Mouse (Mus musculus) midbrain, postnatal 0 days (tissue): Measurements from ENCODE around the gene Gm49673. TPM values are rescaled to one million over a fixed set of nuclear protein-coding genes. Genes with fewer than 3 reads are reported as not detected.
"Not testable (repeated sequence)": the region's sequence is repeated elsewhere in the genome, so short reads cannot be mapped to it uniquely, and the experiment has no call there.

Experiments
- ATAC-seq: fragments of 200-750 bp; cut with Nextera tagmentation; 2 replicates; pipeline ENCODE4 v1.8.0; 2017; ENCODE audit warnings: moderate number of reproducible peaks, mild to moderate bottlenecking, moderate TSS enrichment, moderate library complexity; ENCODE audit not compliant: low FRiP score
- DNase-seq: peaks from one replicate; pipeline ENCODE4 v3.0.0-alpha.2; 2015; ENCODE audit warnings: low spot score
- H3K27ac ChIP-seq: fragments of 300-500 bp; sonication (generic); 2 replicates; pipeline ENCODE4 v1.5.1; 2014; ENCODE audit warnings: low read depth, mild to moderate bottlenecking, low read length, mixed read lengths
- H3K27me3 ChIP-seq: fragments of 300-500 bp; sonication (generic); 2 replicates; pipeline ENCODE4 v1.6.1; 2014; ENCODE audit warnings: low read length, control low read depth, mixed read lengths; ENCODE audit not compliant: insufficient read depth
- H3K36me3 ChIP-seq: fragments of 300-500 bp; sonication (generic); 2 replicates; pipeline ENCODE4 v1.6.1; 2014; ENCODE audit warnings: low read length, control low read depth, mixed read lengths; ENCODE audit not compliant: insufficient read depth
- H3K4me1 ChIP-seq: fragments of 300-500 bp; sonication (generic); 2 replicates; pipeline ENCODE4 v1.6.1; 2014; ENCODE audit warnings: mild to moderate bottlenecking, control low read depth, antibody characterized with exemption, low read length, mixed read lengths; ENCODE audit not compliant: insufficient read depth
- H3K4me2 ChIP-seq: fragments of 300-500 bp; sonication (generic); 2 replicates; pipeline ENCODE4 v1.6.1; 2014; ENCODE audit warnings: low read depth, mild to moderate bottlenecking, low read length, mixed read lengths; ENCODE audit not compliant: poor library complexity, severe bottlenecking
- H3K4me3 ChIP-seq: fragments of 300-500 bp; sonication (generic); 2 replicates; pipeline ENCODE4 v1.5.1; 2014; ENCODE audit warnings: low read depth, mild to moderate bottlenecking, low read length, moderate library complexity
- H3K9ac ChIP-seq: fragments of 300-500 bp; sonication (generic); replicated peaks from 2 replicates; pipeline ENCODE4 v1.6.1; 2014; ENCODE audit warnings: mild to moderate bottlenecking, low read length, moderate library complexity, mixed read lengths; ENCODE audit not compliant: poor library complexity, severe bottlenecking
- H3K9me3 ChIP-seq: fragments of 300-500 bp; sonication (generic); 2 replicates; pipeline ENCODE4 v1.6.1; 2016; ENCODE audit warnings: low read length, control low read depth
- CTCF ChIP-seq: IDR thresholded peaks from 2 replicates; pipeline ENCODE4 v1.5.1; 2016; ENCODE audit warnings: antibody characterized with exemption, mild to moderate bottlenecking
- WGBS: fragments of 180-500 bp; shearing (Covaris S2); extraction: QIAGEN DNeasy Blood & Tissue Kit; methylation state at CpG from one replicate; pipeline ENCODE4 v1.1.7; 2014; 5-methylcytosine and 5-hydroxymethylcytosine counted together
- polyA plus RNA-seq: library from polyadenylated mRNA; unstranded; fragments of >200 nt; fragmentation: Nextera tagmentation; extraction: Ambion mirVana; gene quantifications from 2 replicates; pipeline ENCODE4 v1.2.1, GENCODE M21; 2015
- total RNA-seq: library from RNA; depleted of rRNA; stranded (reverse); fragments of >200 nt; gene quantifications from 2 replicates; pipeline ENCODE4 v1.2.3, GENCODE M21; 2014; rRNA removed

Gm49673 gene
- total and polyA plus RNA-seq, 2 experiments from 2014 or later = 0.48 to 5.8 TPM

DNA sequence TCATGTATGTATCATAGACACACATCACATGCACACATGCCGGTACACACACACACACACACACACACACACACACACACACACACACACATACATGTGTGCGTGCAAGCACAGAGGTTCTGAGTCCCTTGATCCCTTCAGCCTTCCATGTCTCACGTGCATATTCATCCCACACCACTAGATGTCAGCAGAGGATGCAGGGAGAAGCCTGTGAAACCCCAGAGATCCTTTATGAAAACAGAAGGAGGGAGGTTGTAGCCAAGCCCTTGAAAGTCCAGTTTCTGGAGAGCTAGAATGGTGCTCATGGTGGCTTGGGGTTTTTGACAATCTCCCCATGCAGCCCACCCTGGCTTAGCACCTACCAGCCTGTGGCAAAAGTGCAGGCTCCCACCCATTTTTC, 96.3 kb downstream of the Gm49673 start:
- not testable (repeated sequence) for H3K4me3 ChIP-seq, H3K4me2 ChIP-seq, H3K36me3 ChIP-seq, H3K27me3 ChIP-seq, H3K9ac ChIP-seq, H3K27ac ChIP-seq, H3K4me1 ChIP-seq, H3K9me3 ChIP-seq
- peak; percentile 71 for TF ChIP-seq CTCF
- peak; percentile 47; the same call in 1 of the 2 replicates for ATAC-seq
- DNase-seq = peak; percentile 49
- WGBS = 16% methylated on average over 3 of the region's 3 CpGs

DNA sequence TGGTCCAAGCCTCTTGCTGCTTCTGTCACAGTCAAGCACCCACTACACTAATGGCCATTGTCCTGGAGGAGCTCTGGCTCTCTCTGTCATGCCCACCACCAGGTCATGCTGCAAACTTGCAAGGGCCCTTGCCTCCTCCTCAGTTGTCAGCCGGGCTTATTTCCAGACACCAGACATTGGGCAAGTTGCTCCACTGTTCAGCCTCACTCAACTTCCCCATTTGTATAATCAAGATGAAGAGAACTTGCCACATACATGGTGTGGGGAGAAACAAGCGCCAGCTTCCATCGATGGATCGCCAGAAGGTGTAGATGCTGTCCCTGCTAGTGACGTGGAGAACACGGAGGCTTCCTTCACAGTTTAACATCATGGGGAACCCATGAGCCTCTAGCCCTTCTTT, 97.4 kb downstream of the Gm49673 start:
- H3K9me3 ChIP-seq, H3K4me3 ChIP-seq, H3K4me2 ChIP-seq, H3K27ac ChIP-seq, H3K27me3 ChIP-seq, H3K36me3 ChIP-seq, ATAC-seq, H3K9ac ChIP-seq, H3K4me1 ChIP-seq, DNase-seq: not testable (repeated sequence)
- 97% methylated on average over 5 of the region's 6 CpGs for WGBS

DNA sequence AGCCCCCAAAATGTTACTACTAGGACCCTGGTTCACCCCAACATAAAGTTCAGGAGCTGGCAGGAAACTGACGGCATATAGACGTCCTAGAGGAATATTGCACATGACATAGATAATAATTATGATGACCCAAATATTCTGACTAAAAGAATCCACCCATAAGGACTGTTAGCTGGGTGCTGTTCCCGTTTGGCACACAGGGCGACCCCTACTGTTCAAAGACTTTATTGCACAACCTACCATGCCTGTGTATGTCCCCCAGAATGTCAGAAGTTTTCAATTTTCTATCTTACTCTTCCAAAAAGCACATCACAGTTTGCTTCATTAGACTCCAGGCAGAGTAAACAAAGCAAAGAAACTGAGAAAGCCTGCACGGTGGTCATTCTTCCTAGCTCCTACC, 101.4 kb downstream of the Gm49673 start:
- ATAC-seq, H3K4me3 ChIP-seq, H3K4me2 ChIP-seq, H3K4me1 ChIP-seq, H3K27ac ChIP-seq, H3K9ac ChIP-seq, H3K9me3 ChIP-seq, H3K27me3 ChIP-seq, H3K36me3 ChIP-seq, DNase-seq: not testable (repeated sequence)
- peak; percentile 54 for TF ChIP-seq CTCF
- 0% methylated on average over 2 of the region's 5 CpGs for WGBS

DNA sequence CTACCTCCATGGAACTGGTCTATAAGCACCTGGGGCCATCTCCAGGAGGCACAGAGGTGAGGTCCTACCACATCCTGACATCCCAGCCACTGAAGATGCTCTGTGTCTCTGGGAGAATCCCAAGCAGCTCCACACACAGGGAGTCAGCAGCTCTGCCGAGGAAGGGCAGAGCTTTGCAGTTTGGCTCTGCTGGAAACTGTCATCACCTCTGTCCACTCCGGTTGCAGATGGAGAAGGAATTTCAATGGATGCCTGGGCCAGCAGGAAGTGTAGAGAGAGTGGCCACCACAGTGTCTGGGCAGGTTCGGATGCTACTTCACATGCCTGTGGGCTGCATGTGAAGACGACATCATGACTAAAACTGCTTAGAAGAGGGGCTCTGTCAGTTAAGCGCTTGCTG, 106.4 kb downstream of the Gm49673 start:
- no CpG with 5 or more reads among the region's 5 CpGs for WGBS
- not testable (repeated sequence) for H3K4me2 ChIP-seq, DNase-seq, H3K36me3 ChIP-seq, H3K27ac ChIP-seq, H3K4me3 ChIP-seq, H3K9me3 ChIP-seq, H3K27me3 ChIP-seq, H3K4me1 ChIP-seq, ATAC-seq, H3K9ac ChIP-seq

GRCm38 (mm10) chr17:8039916-8040635, 107.5 kb downstream of the Gm49673 start:
- H3K27me3 ChIP-seq, H3K9me3 ChIP-seq, H3K36me3 ChIP-seq, DNase-seq, H3K4me1 ChIP-seq, H3K4me2 ChIP-seq, H3K4me3 ChIP-seq, H3K9ac ChIP-seq, H3K27ac ChIP-seq: not testable (repeated sequence)
- peak; percentile 23; the same call in 1 of the 2 replicates for ATAC-seq
- no CpG with 5 or more reads among the region's 12 CpGs for WGBS

GRCm38 (mm10) chr17:8036976-8037375, 110.6 kb downstream of the Gm49673 start:
- not testable (repeated sequence) for H3K4me2 ChIP-seq, H3K9me3 ChIP-seq, DNase-seq, ATAC-seq, H3K36me3 ChIP-seq, H3K27me3 ChIP-seq, H3K27ac ChIP-seq, H3K4me1 ChIP-seq, H3K9ac ChIP-seq, H3K4me3 ChIP-seq
- 65% methylated on average over 4 of the region's 6 CpGs for WGBS

Other genes starting within 250 kb of the Gm49673 start
- 0.55 and 1.2 TPM in 2 replicates for gene Tagap, start 221.8 kb downstream of the Gm49673 start, total RNA-seq
- 0.32 and 0.39 TPM in 2 replicates for gene Tagap, start 221.8 kb downstream of the Gm49673 start, polyA plus RNA-seq
- gene Rsph3a, start 202.2 kb downstream of the Gm49673 start, total RNA-seq = 21.0 and 37.5 TPM in 2 replicates
- gene Rsph3a, start 202.2 kb downstream of the Gm49673 start, polyA plus RNA-seq = 64.2 and 67.3 TPM in 2 replicates
- 12.9 and 17.4 TPM in 2 replicates for gene Rnaset2a, start 309 bp upstream of the Gm49673 start, total RNA-seq
- 12.6 and 15.1 TPM in 2 replicates for gene Rnaset2a, start 309 bp upstream of the Gm49673 start, polyA plus RNA-seq
- 13.2 and 19.1 TPM in 2 replicates for gene Fgfr1op, start 17.7 kb upstream of the Gm49673 start, total RNA-seq
- gene Fgfr1op, start 17.7 kb upstream of the Gm49673 start, polyA plus RNA-seq = 16.6 and 17.9 TPM in 2 replicates
- gene Ccr6, start 88.3 kb upstream of the Gm49673 start, total RNA-seq = not detected in 2 replicates
- gene Ccr6, start 88.3 kb upstream of the Gm49673 start, polyA plus RNA-seq = not detected in 2 replicates
- 306 and 314 TPM in 2 replicates for gene Mpc1, start 135.1 kb upstream of the Gm49673 start, total RNA-seq
- 494 and 535 TPM in 2 replicates for gene Mpc1, start 135.1 kb upstream of the Gm49673 start, polyA plus RNA-seq
- gene Sft2d1, start 163.3 kb upstream of the Gm49673 start, total RNA-seq = 113 and 130 TPM in 2 replicates
- 221 and 235 TPM in 2 replicates for gene Sft2d1, start 163.3 kb upstream of the Gm49673 start, polyA plus RNA-seq
- gene Prr18, start 189.7 kb upstream of the Gm49673 start, total RNA-seq = 29.8 and 31.5 TPM in 2 replicates
- gene Prr18, start 189.7 kb upstream of the Gm49673 start, polyA plus RNA-seq = 15.7 and 15.9 TPM in 2 replicates
- 0.38 and 2.1 TPM in 2 replicates for gene T2, start 208.2 kb upstream of the Gm49673 start, total RNA-seq
- gene T2, start 208.2 kb upstream of the Gm49673 start, polyA plus RNA-seq = 0.81 and 0.90 TPM in 2 replicates